Comparison of ENCODE assay signal across 8 mouse cellular contexts in the genomic region with DNA sequence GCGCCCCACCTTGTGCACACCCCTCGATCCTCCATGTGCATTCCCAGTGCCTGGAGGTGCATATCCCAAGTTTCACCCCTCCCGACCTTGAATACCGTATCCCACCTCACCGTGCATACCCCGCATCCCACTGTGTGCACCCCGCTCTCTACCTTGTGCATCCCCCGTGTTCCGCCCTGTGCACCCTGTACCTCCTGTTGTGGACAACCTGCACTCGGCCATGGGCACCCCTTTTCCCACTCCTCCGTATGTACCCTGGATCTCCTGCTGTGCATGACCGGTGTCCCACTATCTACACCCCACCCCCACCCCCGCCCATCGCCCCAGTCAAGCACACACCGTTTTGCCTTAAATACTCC. TPM values are rescaled to one million over a fixed set of nuclear protein-coding genes. Genes with fewer than 3 reads are reported as not detected.
DNase-seq lines count a peak whose midpoint lies in the region; ATAC-seq and TF ChIP-seq lines count a peak whose summit lies in the region.

No protein-coding gene starts in this region.

- peak overlapping the region; percentile 90 for H3K4me3 ChIP-seq in E14TG2a.4 (replicated peaks; ENCODE audit: low read length)
- H3K4me3 ChIP-seq in erythroblast, embryonic 14.5 days (replicated peaks), result peak overlapping the region; percentile 87
- peak overlapping the region; percentile 78 for H3K4me3 ChIP-seq in stomach, embryonic 15.5 days (replicated peaks)

- intact Hi-C loops in gastrocnemius, postnatal 14 days (cut with DNase I; ENCODE audit: low total_unique reads), result no loop called here

- H3K27ac ChIP-seq in stomach, embryonic 15.5 days, result no peak overlapping the region

- peak overlapping the region; percentile 99 for H3K4me2 ChIP-seq in stomach, embryonic 15.5 days

- no peaks in the 10 kb centered on the region for H3K36me3 ChIP-seq in E14TG2a.4 (ENCODE audit: insufficient read depth, low read length)
- no peaks in the 10 kb centered on the region for H3K36me3 ChIP-seq in erythroblast, embryonic 14.5 days (ENCODE audit: control insufficient read depth)
- no peaks in the 10 kb centered on the region for H3K36me3 ChIP-seq in stomach, embryonic 15.5 days

- H3K4me1 ChIP-seq in E14TG2a.4 (replicated peaks; ENCODE audit: low read depth, low read length), result peaks cover 11% of the 10 kb centered on the region
- H3K4me1 ChIP-seq in erythroblast, embryonic 14.5 days (ENCODE audit: control insufficient read depth), result peaks cover 20% of the 10 kb centered on the region
- H3K4me1 ChIP-seq in stomach, embryonic 15.5 days, result peaks cover 10% of the 10 kb centered on the region

- peaks cover 44% of the 10 kb centered on the region for H3K9me3 ChIP-seq in E14TG2a.4 (ENCODE audit: low read length)
- H3K9me3 ChIP-seq in erythroblast, embryonic 14.5 days (ENCODE audit: control insufficient read depth, low read length), result no peaks in the 10 kb centered on the region
- no peaks in the 10 kb centered on the region for H3K9me3 ChIP-seq in stomach, embryonic 15.5 days

- no peak for TF ChIP-seq CTCF in E14TG2a.4 (conservative IDR thresholded peaks at IDR 0.05; ENCODE audit: low read length)

- H3K9ac ChIP-seq in stomach, embryonic 15.5 days, result peak overlapping the region; percentile 78; the same call in 1 of the 2 replicates

- H3K27me3 ChIP-seq in E14TG2a.4 (ENCODE audit: insufficient read depth, low read length), result peaks cover 3% of the 10 kb centered on the region; the same call in 1 of the 2 replicates
- peaks cover 5% of the 10 kb centered on the region for H3K27me3 ChIP-seq in erythroblast, embryonic 14.5 days (ENCODE audit: control insufficient read depth)
- no peaks in the 10 kb centered on the region for H3K27me3 ChIP-seq in stomach, embryonic 15.5 days (replicated peaks)

- ATAC-seq in stomach, embryonic 15.5 days (ENCODE audit: insufficient read depth, low FRiP score, low read depth), result 0 out of 2 replicates have a peak, but pooled peaks have one; percentile 7

- WGBS in stomach, embryonic 15.5 days, result 3% methylated on average over 15 of the region's 15 CpGs

- DNase-seq in gastrocnemius, postnatal 14 days, result peak; percentile 5
- DNase-seq in gastrocnemius, adult 18-20 months (ENCODE audit: low spot score), result no peak
- DNase-seq in liver, result peak; percentile 8
- no peak for DNase-seq in urinary bladder, adult 18-20 months (ENCODE audit: low spot score in 2 of 2)
- DNase-seq in gastrocnemius, postnatal 25 days, result no peak

RNA-seq across cellular contexts. Expression of a gene that starts 0.9 kb away (rescaled TPM):
- 1 to 10 TPM; 5.2 to 5.5 TPM for total RNA-seq in gastrocnemius, postnatal 14 days (2021)
- total RNA-seq in gastrocnemius, adult 18-20 months (2021), result 1 to 10 TPM; 3.5 to 5.2 TPM
- polyA plus RNA-seq in erythroblast, embryonic 14.5 days (2012), result 0.25 and 0.56 TPM in 2 replicates
- polyA plus RNA-seq in stomach, embryonic 15.5 days (2015; fragmentation: Nextera tagmentation; extraction: Ambion mirVana), result 10.6 and 12.5 TPM in 2 replicates
- 1 to 10 TPM; 3.1 to 3.8 TPM for total RNA-seq in gastrocnemius, postnatal 25 days (2021)

RNA-seq across cellular contexts. Expression of a gene that starts 42.8 kb away (rescaled TPM):
- 10 to 100 TPM; 36.1 to 39.7 TPM for total RNA-seq in gastrocnemius, postnatal 14 days (2021)
- 10 to 100 TPM; 60.1 to 86.6 TPM for total RNA-seq in gastrocnemius, adult 18-20 months (2021)
- 2.4 and 2.8 TPM in 2 replicates for polyA plus RNA-seq in erythroblast, embryonic 14.5 days (2012)
- polyA plus RNA-seq in stomach, embryonic 15.5 days (2015; fragmentation: Nextera tagmentation; extraction: Ambion mirVana), result 52.2 and 54.1 TPM in 2 replicates
- total RNA-seq in gastrocnemius, postnatal 25 days (2021), result 10 to 100 TPM; 61.7 to 64.2 TPM

Comparison
In these comparisons a context has a peak if more than half of its experiments do, and no peak if none do; other contexts are left out.
1. DNase-seq: peak in gastrocnemius, postnatal 14 days (single experiment) and liver (single experiment); none in gastrocnemius, adult 18-20 months (single experiment), urinary bladder, adult 18-20 months (0 of 2) and gastrocnemius, postnatal 25 days (single experiment).
2. Peak in every context shown above with its lines, with median percentiles within 50 percentile points of each other: H3K4me3 ChIP-seq.